Mouse (Mus musculus): ENCODE results near the gene Dgkh. TPM values are rescaled to one million over a fixed set of nuclear protein-coding genes. Genes with fewer than 3 reads are reported as not detected.

Gene Dgkh
- polyA plus RNA-seq, 1 experiment from 2014 or later, result 3.1 TPM

DNA sequence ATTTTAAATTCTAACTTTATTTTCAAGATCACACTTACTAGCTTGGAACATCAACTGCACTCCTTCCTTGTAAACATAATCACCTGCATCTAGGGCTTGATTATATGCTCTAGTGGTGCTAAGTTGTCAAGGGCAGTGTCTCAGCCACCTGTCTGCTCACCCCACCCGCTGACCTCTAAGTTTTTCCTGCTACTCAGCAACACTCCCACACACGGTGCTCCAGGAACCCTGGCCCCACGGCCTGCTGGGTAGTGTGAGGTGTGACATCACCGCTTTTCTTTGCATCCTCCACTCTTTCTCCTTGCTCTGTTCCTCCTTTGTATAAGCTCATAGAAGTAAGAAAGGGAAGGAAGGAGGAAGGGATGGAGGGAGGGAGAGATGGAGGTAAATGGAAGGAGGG, 21.9 kb downstream of the Dgkh start:
- Histone ChIP-seq H3K36me3 (replicated peaks) (no peaks in the 10 kb centered on the region), H3K4me2 (no peak overlapping the region), H3K27ac (no peak overlapping the region), H3K9ac (no peak overlapping the region), H3K4me3 (no peak overlapping the region), H3K4me1 (peaks cover 4% of the 10 kb centered on the region; the same call in 1 of the 2 replicates), H3K9me3 (no peaks in the 10 kb centered on the region), H3K27me3 (replicated peaks) (no peaks in the 10 kb centered on the region)
- 79% methylated on average over 4 of the region's 4 CpGs for WGBS
- no peak for ATAC-seq (replicated peaks)

DNA sequence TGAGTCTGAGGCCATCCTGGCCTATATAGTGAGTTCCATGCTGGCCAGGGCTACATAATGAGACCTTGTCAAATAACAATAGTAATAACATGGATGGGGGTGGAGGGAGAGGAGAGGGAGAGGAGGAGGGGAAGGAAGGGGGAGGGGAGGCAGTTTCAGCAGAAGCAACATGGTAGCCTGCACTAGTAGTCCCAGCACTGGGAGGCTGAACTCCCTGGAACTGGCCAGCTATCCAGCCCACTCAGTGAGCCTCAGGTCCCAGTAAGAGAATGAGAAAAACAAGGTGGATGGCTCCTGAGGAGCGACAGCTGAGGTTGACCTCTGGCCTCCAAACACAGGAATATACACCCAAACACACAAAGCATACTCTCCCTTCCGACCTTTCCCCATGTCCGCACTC, 27.0 kb downstream of the Dgkh start:
- no peak overlapping the region for H3K9ac ChIP-seq
- H3K9me3 ChIP-seq, result no peaks in the 10 kb centered on the region
- WGBS, result 76% methylated on average over 3 of the region's 3 CpGs
- H3K4me1 ChIP-seq, result no peaks in the 10 kb centered on the region
- no peaks in the 10 kb centered on the region for H3K36me3 ChIP-seq (replicated peaks)
- H3K4me3 ChIP-seq, result no peak overlapping the region
- H3K27me3 ChIP-seq (replicated peaks), result no peaks in the 10 kb centered on the region
- no peak for ATAC-seq (replicated peaks)
- H3K27ac ChIP-seq, result no peak overlapping the region
- no peak overlapping the region for H3K4me2 ChIP-seq

DNA sequence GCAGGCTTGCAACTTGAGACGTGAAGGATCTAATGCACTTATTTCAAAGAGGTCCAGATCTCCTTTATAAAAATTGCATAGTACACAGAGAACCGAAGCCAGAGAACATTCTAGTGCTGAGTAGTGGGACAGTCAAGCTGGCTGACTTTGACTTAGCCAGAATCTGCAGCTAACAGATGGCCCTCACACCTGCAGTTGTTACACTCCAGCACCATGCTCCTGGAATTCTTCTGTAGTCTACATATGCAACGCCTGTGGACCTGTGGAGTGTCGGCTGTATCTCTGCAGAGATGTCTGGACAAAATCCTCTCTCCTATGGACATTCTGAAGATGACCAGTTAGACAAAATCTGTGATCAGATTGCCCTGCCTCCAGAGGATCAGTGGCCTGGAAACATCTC, 28.6 kb downstream of the Dgkh start:
- Histone ChIP-seq H3K27me3 (replicated peaks) (no peaks in the 10 kb centered on the region), H3K36me3 (replicated peaks) (no peaks in the 10 kb centered on the region), H3K4me1 (no peaks in the 10 kb centered on the region), H3K27ac (no peak overlapping the region), H3K9me3 (no peaks in the 10 kb centered on the region), H3K4me3 (no peak overlapping the region), H3K4me2 (no peak overlapping the region), H3K9ac (no peak overlapping the region)
- 95% methylated on average over 4 of the region's 4 CpGs for WGBS
- no peak for ATAC-seq (replicated peaks)

DNA sequence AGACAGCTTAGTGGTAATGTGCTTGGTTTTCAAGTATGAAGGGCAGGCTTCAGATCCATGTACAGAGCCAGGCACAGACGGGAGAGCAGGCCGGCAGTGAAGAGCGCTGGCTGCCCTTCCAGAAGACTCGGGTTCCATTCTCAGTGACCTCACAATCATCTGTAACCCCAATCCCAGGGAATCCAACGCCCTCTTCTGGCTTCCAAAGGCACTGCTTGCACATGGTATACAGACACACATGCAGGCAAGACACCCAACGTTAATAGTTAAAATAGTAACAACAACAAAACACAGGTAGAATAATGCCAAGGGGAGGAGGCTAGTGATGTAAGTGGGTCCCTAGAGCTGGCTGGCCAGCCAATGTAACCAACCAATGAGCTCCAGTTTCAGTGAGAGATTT, 29.2 kb downstream of the Dgkh start:
- 84% methylated on average over 6 of the region's 6 CpGs for WGBS

DNA sequence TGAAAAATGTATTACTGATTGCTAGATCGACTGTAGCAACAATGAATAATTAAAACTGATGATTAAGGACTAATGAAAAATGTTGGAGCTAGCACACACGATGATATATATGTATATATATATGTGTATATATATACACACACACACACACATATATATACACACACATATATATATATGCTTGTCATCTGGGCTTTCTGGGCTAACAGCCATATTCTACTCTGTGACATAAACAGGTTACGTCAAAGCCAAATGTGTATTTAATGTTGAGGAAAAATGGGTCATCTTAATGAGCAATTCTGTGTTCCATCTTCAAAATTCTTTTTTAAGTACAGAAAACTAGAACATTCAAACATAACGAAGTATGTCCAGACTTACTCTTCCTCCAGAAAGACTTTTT, 30.5 kb downstream of the Dgkh start:
- Histone ChIP-seq H3K36me3 (replicated peaks) (no peaks in the 10 kb centered on the region), H3K27ac (no peak overlapping the region), H3K4me1 (no peaks in the 10 kb centered on the region), H3K9me3 (no peaks in the 10 kb centered on the region), H3K4me3 (no peak overlapping the region), H3K9ac (no peak overlapping the region), H3K27me3 (replicated peaks) (no peaks in the 10 kb centered on the region), H3K4me2 (no peak overlapping the region)
- WGBS, result 81% methylated on average over 4 of the region's 4 CpGs
- ATAC-seq (replicated peaks), result no peak

More for the DNA sequence above, 29.2 kb downstream of the Dgkh start:
- no peaks in the 10 kb centered on the region for H3K4me1 ChIP-seq
- H3K4me2 ChIP-seq, result no peak overlapping the region
- H3K9me3 ChIP-seq, result no peaks in the 10 kb centered on the region
- ATAC-seq (replicated peaks), result no peak
- no peaks in the 10 kb centered on the region for H3K36me3 ChIP-seq (replicated peaks)
- no peak overlapping the region for H3K27ac ChIP-seq
- no peak overlapping the region for H3K9ac ChIP-seq
- H3K27me3 ChIP-seq (replicated peaks), result no peaks in the 10 kb centered on the region
- no peak overlapping the region for H3K4me3 ChIP-seq

DNA sequence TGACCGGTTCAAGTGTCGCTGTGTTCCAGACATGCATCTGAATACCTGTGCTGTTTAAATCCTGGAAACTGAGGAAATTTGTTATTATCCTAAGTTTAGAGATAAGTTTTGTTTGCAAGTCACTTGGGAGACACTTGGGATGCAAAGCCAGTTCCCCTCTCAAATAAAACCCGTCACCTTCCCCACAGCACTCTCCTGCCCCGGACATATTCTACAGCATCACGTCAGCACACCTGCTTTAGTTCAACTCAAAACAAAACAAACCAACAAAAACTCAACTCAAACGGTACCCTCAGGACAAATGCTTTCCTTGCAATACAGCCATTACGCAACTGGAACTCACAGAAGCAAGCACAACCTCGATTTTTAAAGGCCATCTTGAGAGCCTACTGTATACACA, 31.1 kb downstream of the Dgkh start:
- Histone ChIP-seq H3K27me3 (replicated peaks) (no peaks in the 10 kb centered on the region), H3K4me2 (no peak overlapping the region), H3K36me3 (replicated peaks) (no peaks in the 10 kb centered on the region), H3K4me3 (no peak overlapping the region), H3K9me3 (no peaks in the 10 kb centered on the region), H3K9ac (no peak overlapping the region), H3K4me1 (no peaks in the 10 kb centered on the region), H3K27ac (no peak overlapping the region)
- ATAC-seq (replicated peaks), result no peak
- WGBS, result 81% methylated on average over 8 of the region's 8 CpGs

DNA sequence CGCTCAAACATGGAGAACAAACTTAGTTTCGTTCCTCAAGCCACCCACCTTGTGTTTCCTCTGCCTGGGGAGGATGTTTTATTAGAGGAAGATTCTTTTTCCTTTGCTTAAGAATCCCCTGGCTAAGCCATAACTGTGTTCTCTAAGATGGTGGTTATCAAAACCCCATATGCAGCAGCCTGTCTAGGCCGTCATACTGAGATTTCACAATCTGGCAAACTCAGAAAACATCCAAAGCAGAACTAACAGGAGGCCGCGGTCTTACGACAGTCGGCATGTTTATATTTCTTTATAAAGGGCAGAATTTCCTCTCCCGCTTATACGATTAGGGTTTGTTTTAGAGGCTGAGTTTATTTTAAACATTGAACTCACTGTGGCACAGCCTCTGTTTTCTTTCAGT, 31.5 kb downstream of the Dgkh start:
- no peaks in the 10 kb centered on the region for H3K4me1 ChIP-seq
- H3K4me2 ChIP-seq, result no peak overlapping the region
- no peaks in the 10 kb centered on the region for H3K27me3 ChIP-seq (replicated peaks)
- no peak overlapping the region for H3K9ac ChIP-seq
- no peak overlapping the region for H3K4me3 ChIP-seq
- H3K27ac ChIP-seq, result no peak overlapping the region
- 87% methylated on average over 9 of the region's 9 CpGs for WGBS
- H3K9me3 ChIP-seq, result no peaks in the 10 kb centered on the region
- H3K36me3 ChIP-seq (replicated peaks), result no peaks in the 10 kb centered on the region
- no peak for ATAC-seq (replicated peaks)

DNA sequence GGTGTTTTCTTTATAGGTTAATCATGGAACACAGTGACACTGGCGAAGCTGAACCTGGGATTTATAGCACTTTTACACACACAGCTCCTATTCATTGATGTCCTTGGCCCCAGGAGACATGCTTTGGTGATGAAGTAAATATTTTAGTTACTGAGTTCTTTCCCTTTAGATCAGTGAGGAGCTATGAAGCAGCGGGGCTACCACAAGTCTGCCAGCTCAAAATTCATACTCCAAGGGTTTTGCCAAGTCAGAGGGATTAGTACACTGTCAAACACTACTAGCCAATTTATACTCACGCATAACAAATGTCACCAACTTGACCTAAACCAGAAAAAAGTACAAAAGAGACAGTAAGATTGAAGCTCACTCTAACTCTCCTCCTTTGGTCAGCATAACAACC, 32.9 kb downstream of the Dgkh start:
- no peaks in the 10 kb centered on the region for H3K9me3 ChIP-seq
- H3K9ac ChIP-seq, result no peak overlapping the region
- no peaks in the 10 kb centered on the region for H3K36me3 ChIP-seq (replicated peaks)
- H3K4me1 ChIP-seq, result no peaks in the 10 kb centered on the region
- H3K27ac ChIP-seq, result no peak overlapping the region
- H3K4me3 ChIP-seq, result no peak overlapping the region
- 81% methylated on average over 3 of the region's 3 CpGs for WGBS
- no peaks in the 10 kb centered on the region for H3K27me3 ChIP-seq (replicated peaks)
- H3K4me2 ChIP-seq, result no peak overlapping the region
- no peak for ATAC-seq (replicated peaks)

DNA sequence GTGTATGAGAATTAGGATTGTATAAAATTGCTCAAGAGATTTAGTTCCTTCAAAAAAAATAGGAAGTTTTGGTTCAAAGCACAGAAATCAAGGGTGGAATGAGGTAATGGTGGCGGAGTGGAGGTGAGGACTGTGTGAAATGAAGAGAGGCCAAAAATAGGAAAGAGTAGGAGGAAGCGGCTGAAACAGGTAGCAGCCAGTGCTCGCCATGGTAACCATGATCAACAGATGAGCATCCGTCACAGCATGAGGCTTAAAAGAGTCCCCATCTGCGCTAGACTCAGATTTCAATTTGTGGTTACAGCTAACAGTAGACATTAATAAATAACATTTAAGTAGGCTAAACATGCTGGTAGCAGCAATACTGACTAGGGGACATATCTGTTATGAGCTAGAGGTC, 33.4 kb downstream of the Dgkh start:
- ATAC-seq (replicated peaks), result no peak; the same call in 1 of the 2 replicates
- Histone ChIP-seq H3K4me1 (no peaks in the 10 kb centered on the region), H3K9ac (no peak overlapping the region), H3K36me3 (replicated peaks) (no peaks in the 10 kb centered on the region), H3K4me3 (no peak overlapping the region), H3K27ac (no peak overlapping the region), H3K4me2 (no peak overlapping the region), H3K9me3 (no peaks in the 10 kb centered on the region), H3K27me3 (replicated peaks) (no peaks in the 10 kb centered on the region)
- WGBS, result 73% methylated on average over 5 of the region's 5 CpGs

DNA sequence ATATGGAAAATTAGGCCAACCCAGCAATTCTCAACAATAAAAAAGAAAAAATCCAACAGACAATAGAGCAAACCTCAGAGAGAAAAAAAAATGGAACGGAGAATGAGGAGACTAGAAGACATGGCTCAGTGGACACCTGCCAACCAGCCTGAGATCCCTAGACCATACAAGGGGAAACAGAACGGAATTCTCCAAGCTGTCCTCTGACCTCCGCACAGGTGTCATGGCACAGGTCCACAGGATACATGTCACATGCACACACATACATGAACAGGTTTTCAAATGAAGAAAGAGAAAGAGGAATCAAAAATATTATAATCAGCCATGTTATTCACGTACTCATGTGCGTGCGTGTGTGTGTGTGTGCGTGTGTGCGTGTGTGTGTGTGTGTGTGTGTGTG, 38.5 kb downstream of the Dgkh start:
- H3K4me1 ChIP-seq, result no peaks in the 10 kb centered on the region
- H3K27ac ChIP-seq, result no peak overlapping the region
- H3K9me3 ChIP-seq, result no peaks in the 10 kb centered on the region
- no peak overlapping the region for H3K9ac ChIP-seq
- no peak overlapping the region for H3K4me3 ChIP-seq
- no peak overlapping the region for H3K4me2 ChIP-seq
- no peaks in the 10 kb centered on the region for H3K27me3 ChIP-seq (replicated peaks)
- ATAC-seq (replicated peaks), result no peak
- no peaks in the 10 kb centered on the region for H3K36me3 ChIP-seq (replicated peaks)
- WGBS, result 94% methylated on average over 8 of the region's 8 CpGs

DNA sequence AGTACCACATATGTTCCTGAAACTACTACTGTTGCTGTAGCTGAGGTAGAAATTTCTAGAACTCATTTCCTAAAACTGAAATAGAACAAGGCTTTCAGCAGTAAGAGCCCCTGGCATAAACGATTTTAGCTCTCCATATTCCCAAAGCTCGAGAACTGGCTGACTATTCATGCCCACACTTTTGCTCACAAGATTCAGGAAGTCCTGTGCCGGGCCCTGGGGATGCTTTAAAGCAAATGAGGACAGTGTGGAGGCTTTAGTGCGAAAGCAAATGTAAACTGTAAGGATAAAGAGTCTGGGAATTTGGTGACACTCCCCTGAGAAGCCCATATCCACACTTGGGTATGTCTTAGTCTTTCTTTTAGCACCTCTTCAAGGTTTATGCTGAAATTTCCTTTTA, 40.0 kb downstream of the Dgkh start:
- Histone ChIP-seq H3K27ac (no peak overlapping the region), H3K4me3 (no peak overlapping the region), H3K9me3 (no peaks in the 10 kb centered on the region), H3K4me1 (no peaks in the 10 kb centered on the region), H3K9ac (no peak overlapping the region), H3K36me3 (replicated peaks) (no peaks in the 10 kb centered on the region), H3K4me2 (no peak overlapping the region), H3K27me3 (replicated peaks) (no peaks in the 10 kb centered on the region)
- 79% methylated on average over 4 of the region's 4 CpGs for WGBS
- no peak for ATAC-seq (replicated peaks)

DNA sequence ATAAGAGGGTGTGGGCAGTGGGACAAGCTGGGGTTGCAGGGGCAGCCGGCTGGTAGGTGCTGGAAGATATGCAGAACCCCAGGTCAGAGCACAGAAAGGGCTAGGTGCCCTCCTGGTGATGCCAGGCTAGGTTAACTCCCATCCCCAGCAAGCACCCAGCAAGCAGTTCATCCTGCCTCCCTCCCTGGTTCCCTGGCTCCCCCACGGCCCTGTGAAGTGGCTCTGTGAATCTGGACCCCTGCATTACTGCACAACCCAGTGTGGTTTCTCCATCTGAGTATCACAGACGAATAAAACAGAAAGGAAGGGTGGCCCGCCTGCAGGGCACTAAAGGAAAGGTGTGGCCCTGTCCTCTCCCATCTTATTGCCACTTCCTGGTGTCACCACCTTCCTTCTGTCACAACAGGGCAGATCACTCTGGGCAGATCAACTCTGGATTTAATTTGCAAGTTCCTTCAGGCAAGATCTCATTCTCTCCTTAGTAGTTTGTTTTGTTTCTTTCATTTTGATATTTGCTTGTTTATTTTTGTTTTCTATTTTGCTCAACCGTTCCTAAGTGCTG, 40.6 kb downstream of the Dgkh start:
- H3K9me3 ChIP-seq, result no peaks in the 10 kb centered on the region
- no peak for ATAC-seq (replicated peaks)
- H3K4me3 ChIP-seq, result no peak overlapping the region
- no peaks in the 10 kb centered on the region for H3K36me3 ChIP-seq (replicated peaks)
- H3K27me3 ChIP-seq (replicated peaks), result no peaks in the 10 kb centered on the region
- no peak overlapping the region for H3K27ac ChIP-seq
- no peak overlapping the region for H3K4me2 ChIP-seq
- H3K9ac ChIP-seq, result no peak overlapping the region
- H3K4me1 ChIP-seq, result no peaks in the 10 kb centered on the region
- WGBS, result 77% methylated on average over 5 of the region's 5 CpGs

DNA sequence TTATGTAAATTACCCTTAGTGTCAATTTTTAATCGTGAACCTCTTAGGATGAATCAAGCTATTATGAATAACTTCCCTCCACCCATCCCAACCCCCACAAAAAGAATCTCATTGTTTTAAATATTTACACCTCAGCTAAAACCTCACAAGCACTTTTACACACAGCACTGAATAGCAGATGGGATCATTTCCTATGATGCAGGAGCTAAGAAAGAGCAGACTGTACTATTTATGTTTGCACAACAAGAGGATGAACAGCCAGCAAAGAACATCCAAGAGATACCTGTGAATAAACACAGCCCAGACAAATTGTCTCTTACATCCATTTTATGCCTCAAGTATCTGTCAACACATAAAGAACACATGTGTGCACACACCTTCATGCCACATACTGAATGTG, 41.7 kb downstream of the Dgkh start:
- Histone ChIP-seq H3K9ac (no peak overlapping the region), H3K36me3 (replicated peaks) (no peaks in the 10 kb centered on the region), H3K27ac (no peak overlapping the region), H3K27me3 (replicated peaks) (no peaks in the 10 kb centered on the region), H3K4me2 (no peak overlapping the region), H3K4me3 (no peak overlapping the region), H3K4me1 (no peaks in the 10 kb centered on the region), H3K9me3 (no peaks in the 10 kb centered on the region)
- WGBS, result 63% methylated on average over 1 of the region's 1 CpGs
- no peak for ATAC-seq (replicated peaks)

Measured in midbrain, embryonic 15.5 days (tissue).